Mouse (Mus musculus) liver, embryonic 16.5 days (tissue): ENCODE data around the gene Kcns1. TPM values are rescaled to one million over a fixed set of nuclear protein-coding genes. Genes with fewer than 3 reads are reported as not detected.

Experiments
- ATAC-seq: fragments of 200-750 bp; cut with Nextera tagmentation; 2 replicates; pipeline ENCODE4 v1.8.0; 2017; ENCODE audit warnings: low read depth, mild to moderate bottlenecking, moderate number of reproducible peaks, moderate library complexity
- H3K27ac ChIP-seq: fragments of 300-500 bp; sonication (generic); 2 replicates; pipeline ENCODE4 v1.5.1; 2014; ENCODE audit warnings: mild to moderate bottlenecking, low read length
- H3K27me3 ChIP-seq: fragments of 300-500 bp; sonication (generic); 2 replicates; pipeline ENCODE4 v1.6.1; 2014; ENCODE audit warnings: low read depth, low read length, mixed read lengths; ENCODE audit not compliant: control insufficient read depth, insufficient read depth
- H3K36me3 ChIP-seq: fragments of 300-500 bp; sonication (generic); 2 replicates; pipeline ENCODE4 v1.6.1; 2014; ENCODE audit warnings: mild to moderate bottlenecking; ENCODE audit not compliant: control insufficient read depth, insufficient read depth
- H3K4me1 ChIP-seq: fragments of 300-500 bp; sonication (generic); 2 replicates; pipeline ENCODE4 v1.6.1; 2014; ENCODE audit warnings: low read depth, low read length, mixed read lengths; ENCODE audit not compliant: control insufficient read depth
- H3K4me2 ChIP-seq: fragments of 300-500 bp; sonication (generic); 2 replicates; pipeline ENCODE4 v1.6.1; 2014; ENCODE audit warnings: low read depth, low read length, mixed read lengths
- H3K4me3 ChIP-seq: fragments of 300-500 bp; sonication (generic); 2 replicates; pipeline ENCODE4 v1.5.1; 2014; ENCODE audit warnings: low read depth, mild to moderate bottlenecking, low read length
- H3K9ac ChIP-seq: fragments of 300-500 bp; sonication (generic); 2 replicates; pipeline ENCODE4 v1.6.1; 2014; ENCODE audit warnings: low read depth, low read length
- H3K9me3 ChIP-seq: fragments of 300-500 bp; sonication (generic); replicated peaks from 2 replicates; pipeline ENCODE4 v1.6.1; 2016; ENCODE audit warnings: low read length; ENCODE audit not compliant: control insufficient read depth
- WGBS: fragments of 180-500 bp; shearing (Covaris S2); extraction: QIAGEN DNeasy Blood & Tissue Kit; methylation state at CpG from one replicate; pipeline ENCODE4 v1.1.7; 2014; ENCODE audit not compliant: insufficient replicate concordance; 5-methylcytosine and 5-hydroxymethylcytosine counted together
- polyA plus RNA-seq: library from polyadenylated mRNA; unstranded; fragments of >200 nt; fragmentation: Nextera tagmentation; extraction: Ambion mirVana; gene quantifications from 2 replicates; pipeline ENCODE4 v1.2.1, GENCODE M21; 2015

Gene Kcns1
- polyA plus RNA-seq, 1 experiment from 2014 or later = not detected

DNA sequence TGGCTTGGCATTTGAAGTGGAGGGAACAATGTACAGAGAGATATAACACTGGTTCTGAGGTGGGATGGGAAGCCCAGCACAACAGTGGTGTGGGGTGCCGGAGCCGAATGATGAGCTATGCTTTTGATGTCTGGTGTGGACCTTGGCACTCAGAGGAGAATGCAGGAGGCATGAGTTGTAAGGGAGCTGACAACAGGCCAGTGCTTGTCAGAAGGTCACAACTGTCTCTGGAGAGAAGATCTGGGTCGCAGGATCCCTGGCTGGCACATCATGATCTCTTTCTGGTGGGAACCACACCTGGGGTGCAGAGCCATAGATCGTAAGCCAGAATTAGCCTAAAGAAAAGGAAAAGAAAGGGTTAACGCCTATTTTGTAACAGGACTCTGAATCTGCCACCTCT is 6.9 kb upstream of the Kcns1 start:
- no peak for ATAC-seq
- Histone ChIP-seq H3K9me3 (no peaks in the 10 kb centered on the region), H3K4me1 (no peaks in the 10 kb centered on the region), H3K27me3 (no peaks in the 10 kb centered on the region), H3K36me3 (no peaks in the 10 kb centered on the region), H3K9ac (no peak overlapping the region), H3K27ac (no peak overlapping the region), H3K4me3 (no peak overlapping the region), H3K4me2 (no peak overlapping the region)
- 69% methylated on average over 5 of the region's 5 CpGs for WGBS

DNA sequence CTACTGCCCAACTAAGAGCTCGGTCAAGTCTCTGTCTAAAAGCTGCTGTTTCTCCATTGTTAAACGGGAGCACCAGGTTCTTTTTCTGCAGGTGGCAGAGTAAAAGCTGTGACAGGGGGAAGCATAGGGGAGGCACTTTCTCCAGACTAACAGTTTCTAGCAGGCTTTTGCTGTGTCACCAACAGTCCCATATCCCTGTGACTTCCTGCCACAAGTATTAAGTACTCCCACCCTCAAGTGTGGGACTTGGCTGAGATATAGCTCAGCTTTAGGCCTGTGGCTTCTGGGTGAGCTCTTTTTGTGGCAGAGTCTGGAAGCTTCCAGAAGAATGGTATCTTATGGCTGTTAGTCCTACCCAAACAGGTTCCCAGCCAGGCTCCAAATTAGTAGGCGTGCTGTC is 4.9 kb upstream of the Kcns1 start:
- no peak overlapping the region for H3K4me2 ChIP-seq
- H3K27me3 ChIP-seq = peaks cover 11% of the 10 kb centered on the region
- H3K9me3 ChIP-seq = no peaks in the 10 kb centered on the region
- H3K4me3 ChIP-seq = no peak overlapping the region
- H3K4me1 ChIP-seq = no peaks in the 10 kb centered on the region; the same call in 1 of the 2 replicates
- no peak for ATAC-seq
- 44% methylated on average over 3 of the region's 3 CpGs for WGBS
- H3K36me3 ChIP-seq = no peaks in the 10 kb centered on the region
- H3K9ac ChIP-seq = no peak overlapping the region
- no peak overlapping the region for H3K27ac ChIP-seq

DNA sequence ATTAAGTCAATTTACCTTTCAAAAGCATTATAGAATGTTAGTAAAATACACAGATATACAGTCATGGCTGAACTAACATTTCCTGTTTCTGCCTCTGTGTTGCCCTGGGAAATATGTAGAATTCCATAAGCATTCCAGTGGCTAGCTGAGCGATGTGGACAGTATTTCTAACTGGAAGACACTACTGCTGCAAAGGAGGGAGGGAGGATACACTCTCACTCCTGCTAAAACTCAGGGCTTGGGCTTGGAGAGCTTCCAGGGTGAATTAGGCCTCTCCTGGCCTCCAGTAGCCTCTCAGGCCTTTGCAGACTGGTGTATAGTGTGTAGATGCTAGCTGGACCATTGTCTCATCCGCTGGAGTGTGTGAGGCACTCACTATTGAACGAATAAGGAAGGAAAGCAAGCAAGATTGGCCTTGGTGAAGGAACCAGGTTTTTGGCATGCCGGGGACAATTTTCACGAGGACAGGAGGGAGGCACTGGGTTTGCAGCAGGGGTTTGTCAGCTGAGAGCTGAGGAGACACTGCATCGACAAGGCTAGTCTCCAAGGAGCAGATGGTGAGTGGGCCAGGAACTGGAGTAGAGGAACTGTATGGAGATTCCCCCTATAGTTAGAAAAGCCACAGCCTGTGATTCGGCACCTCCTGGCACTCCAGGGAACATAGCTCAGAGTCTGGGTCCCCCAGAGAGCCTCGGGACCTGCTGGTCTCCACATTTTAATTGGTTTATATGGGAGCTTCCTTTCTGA is 3.9 kb upstream of the Kcns1 start:
- ATAC-seq = no peak
- 46% methylated on average over 8 of the region's 8 CpGs for WGBS
- H3K4me3 ChIP-seq = no peak overlapping the region
- H3K36me3 ChIP-seq = no peaks in the 10 kb centered on the region
- H3K9ac ChIP-seq = no peak overlapping the region
- no peaks in the 10 kb centered on the region for H3K9me3 ChIP-seq
- no peak overlapping the region for H3K4me2 ChIP-seq
- H3K4me1 ChIP-seq = no peaks in the 10 kb centered on the region; the same call in 1 of the 2 replicates
- H3K27ac ChIP-seq = no peak overlapping the region
- peaks cover 21% of the 10 kb centered on the region for H3K27me3 ChIP-seq

DNA sequence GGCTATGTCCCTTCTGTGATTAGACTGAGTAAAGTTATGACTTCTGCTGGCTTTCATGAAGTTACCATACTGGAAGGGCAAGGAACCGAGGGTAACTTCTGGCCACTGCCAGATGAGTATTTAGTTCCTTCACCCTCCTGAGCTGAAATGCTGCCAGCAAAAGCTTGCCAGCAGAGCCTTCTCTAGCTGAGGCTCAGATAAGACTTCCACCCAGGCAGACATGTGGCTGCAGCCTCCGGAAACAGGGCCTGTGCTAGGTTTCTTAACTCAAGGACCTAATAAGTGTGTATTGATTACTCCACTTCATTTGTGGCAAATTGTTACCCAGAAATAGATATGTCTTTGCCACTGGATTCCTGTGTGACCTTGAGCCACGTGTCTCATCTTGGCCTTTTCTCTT is 2.5 kb upstream of the Kcns1 start:
- 26% methylated on average over 3 of the region's 3 CpGs for WGBS
- H3K4me2 ChIP-seq = no peak overlapping the region
- H3K27me3 ChIP-seq = peaks cover 36% of the 10 kb centered on the region
- H3K4me1 ChIP-seq = no peaks in the 10 kb centered on the region; the same call in 1 of the 2 replicates
- no peaks in the 10 kb centered on the region for H3K9me3 ChIP-seq
- no peak overlapping the region for H3K9ac ChIP-seq
- ATAC-seq = no peak
- H3K4me3 ChIP-seq = no peak overlapping the region
- H3K36me3 ChIP-seq = no peaks in the 10 kb centered on the region
- no peak overlapping the region for H3K27ac ChIP-seq

DNA sequence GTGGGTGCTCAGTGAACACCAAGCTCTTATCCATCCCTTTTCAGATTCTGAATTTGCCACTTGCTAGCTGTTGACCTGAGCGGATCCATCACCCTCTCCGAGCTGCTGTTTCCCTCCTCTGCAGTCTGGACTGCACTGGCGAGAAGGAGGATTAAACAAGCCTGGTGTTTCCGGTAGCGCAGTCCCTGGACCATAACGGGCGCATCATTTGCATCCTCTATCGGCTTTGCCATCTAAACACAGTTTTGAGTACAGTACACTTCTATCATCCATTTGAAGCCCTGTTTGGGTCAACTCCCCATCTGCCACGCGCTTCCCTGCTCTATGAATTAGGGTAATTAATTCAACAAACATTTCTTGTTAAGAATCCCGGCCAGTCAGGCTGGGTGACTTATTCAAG is 587 bp downstream of the Kcns1 start:
- no peak overlapping the region for H3K4me3 ChIP-seq
- H3K27me3 ChIP-seq = peaks cover 61% of the 10 kb centered on the region
- no peak overlapping the region for H3K9ac ChIP-seq
- WGBS = 6% methylated on average over 11 of the region's 11 CpGs
- no peak for ATAC-seq
- H3K9me3 ChIP-seq = no peaks in the 10 kb centered on the region
- H3K4me1 ChIP-seq = no peaks in the 10 kb centered on the region; the same call in 1 of the 2 replicates
- no peak overlapping the region for H3K27ac ChIP-seq
- H3K4me2 ChIP-seq = no peak overlapping the region
- H3K36me3 ChIP-seq = no peaks in the 10 kb centered on the region

DNA sequence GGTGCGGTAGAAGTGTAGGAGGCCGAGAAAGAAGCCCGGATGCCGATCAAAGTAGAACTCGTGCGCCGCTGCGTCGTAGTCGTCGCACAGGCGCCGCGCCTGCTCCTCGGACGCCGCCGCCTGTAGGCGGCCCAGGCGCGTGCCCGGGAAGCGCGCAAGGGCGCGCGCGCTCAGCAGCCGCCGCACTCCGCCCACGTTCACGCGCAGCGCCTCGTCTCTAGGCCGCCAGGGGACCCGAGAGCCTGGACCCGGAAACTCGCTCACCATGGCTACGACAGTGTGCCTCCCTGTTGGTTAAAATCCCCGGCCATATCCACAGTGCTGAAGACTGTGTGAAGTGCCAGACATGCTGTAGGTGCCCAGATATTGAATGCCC is 2.4 kb downstream of the Kcns1 start:
- WGBS = 10% methylated on average over 42 of the region's 42 CpGs
- H3K27me3 ChIP-seq = peaks cover 61% of the 10 kb centered on the region
- H3K4me2 ChIP-seq = peak overlapping the region; percentile 31; the same call in 1 of the 2 replicates
- no peak overlapping the region for H3K9ac ChIP-seq
- no peaks in the 10 kb centered on the region; the same call in 1 of the 2 replicates for H3K4me1 ChIP-seq
- H3K9me3 ChIP-seq = no peaks in the 10 kb centered on the region
- peak overlapping the region; percentile 6; the same call in 1 of the 2 replicates for H3K4me3 ChIP-seq
- no peak for ATAC-seq
- H3K36me3 ChIP-seq = no peaks in the 10 kb centered on the region
- no peak overlapping the region for H3K27ac ChIP-seq

DNA sequence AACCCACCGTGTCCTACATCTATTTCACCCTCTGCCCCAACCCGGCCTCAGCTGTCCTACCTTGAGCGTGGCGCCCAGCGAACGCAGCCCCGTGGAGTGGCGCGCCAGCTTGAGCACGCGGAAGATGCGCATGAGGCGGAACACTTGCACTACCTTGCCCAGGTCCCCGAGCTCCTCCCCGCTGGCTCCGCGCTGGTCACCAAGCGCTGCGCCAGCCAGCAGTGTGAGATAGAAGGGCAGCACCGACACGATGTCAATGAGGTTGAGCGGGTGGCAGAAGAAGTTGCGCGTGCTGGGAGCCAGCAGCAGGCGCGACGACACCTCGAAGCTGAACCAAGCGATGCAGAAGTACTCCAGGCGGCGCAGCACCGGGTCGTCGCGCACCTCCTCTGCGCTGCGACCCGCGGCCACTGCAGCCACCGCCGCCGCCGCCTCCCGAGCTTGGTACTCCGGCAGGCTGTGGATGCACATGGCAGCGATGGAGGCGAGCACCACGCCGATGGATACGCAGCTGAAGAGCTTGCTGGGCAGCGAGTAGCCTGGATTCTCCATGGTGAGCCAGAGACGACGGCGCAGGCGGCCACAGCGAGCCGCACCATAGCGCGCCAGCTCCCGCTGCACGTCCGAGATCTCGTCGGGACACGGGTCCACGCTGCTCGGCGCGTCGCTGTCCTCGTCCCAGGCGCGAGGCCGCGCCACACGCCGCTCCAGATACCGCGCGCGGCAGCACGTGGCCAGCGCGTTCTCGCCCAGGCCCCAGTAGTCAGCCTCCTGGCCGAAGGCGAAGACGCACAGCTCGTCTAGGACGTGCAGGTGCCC is 3.0 kb downstream of the Kcns1 start:
- H3K4me2 ChIP-seq = peak overlapping the region; percentile 31; the same call in 1 of the 2 replicates
- H3K9me3 ChIP-seq = no peaks in the 10 kb centered on the region
- H3K27ac ChIP-seq = no peak overlapping the region
- peak overlapping the region; percentile 6; the same call in 1 of the 2 replicates for H3K4me3 ChIP-seq
- H3K27me3 ChIP-seq = peaks cover 61% of the 10 kb centered on the region
- ATAC-seq = no peak
- WGBS = 12% methylated on average over 90 of the region's 90 CpGs
- H3K9ac ChIP-seq = no peak overlapping the region
- H3K4me1 ChIP-seq = no peaks in the 10 kb centered on the region; the same call in 1 of the 2 replicates
- H3K36me3 ChIP-seq = no peaks in the 10 kb centered on the region

DNA sequence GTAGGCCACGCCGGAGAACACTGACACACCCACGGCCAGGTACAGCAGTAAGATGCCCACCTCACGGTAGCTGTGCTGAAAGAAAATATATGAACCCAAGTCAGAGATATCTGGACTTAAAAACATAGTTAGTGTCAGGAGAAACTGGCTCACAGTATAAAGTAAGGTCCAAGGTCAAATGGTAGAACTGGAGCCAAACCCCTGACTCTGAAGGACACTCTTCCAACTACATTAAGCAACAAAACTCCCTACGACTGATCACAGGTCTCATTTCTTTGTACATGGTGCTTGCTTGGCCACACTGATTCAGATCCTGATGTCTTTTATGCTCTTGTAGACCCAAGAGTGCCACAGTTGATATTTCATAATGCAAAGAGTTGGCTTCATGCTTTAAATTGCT is 6.0 kb downstream of the Kcns1 start:
- Histone ChIP-seq H3K27ac (no peak overlapping the region), H3K9me3 (no peaks in the 10 kb centered on the region), H3K4me1 (no peaks in the 10 kb centered on the region; the same call in 1 of the 2 replicates), H3K36me3 (no peaks in the 10 kb centered on the region), H3K4me2 (no peak overlapping the region), H3K9ac (no peak overlapping the region), H3K27me3 (peaks cover 41% of the 10 kb centered on the region), H3K4me3 (no peak overlapping the region)
- no peak for ATAC-seq
- WGBS = 71% methylated on average over 5 of the region's 5 CpGs
